Mouse (Mus musculus) lung, adult 2 months (tissue): ENCODE data around the gene Tnn. TPM values are rescaled to one million over a fixed set of nuclear protein-coding genes. Genes with fewer than 3 reads are reported as not detected.
A peak's percentile ranks its signal among the peaks of the same experiment; 100 is the strongest.

Experiments
- DNase-seq: peaks from one replicate; pipeline ENCODE4 v3.0.0; 2022
- H3K4me1 ChIP-seq: fragments of 200-500 bp; 2 replicates; pipeline ENCODE4 v1.6.1; 2011; ENCODE audit warnings: low read length; ENCODE audit not compliant: control insufficient read depth, insufficient read depth
- H3K4me3 ChIP-seq: fragments of 200-500 bp; replicated peaks from 2 replicates; pipeline ENCODE3; 2011; ENCODE audit warnings: low read depth, mild to moderate bottlenecking, control low read depth, low read length; ENCODE audit errors: extremely low read depth
- CTCF ChIP-seq: fragments of 200-500 bp; IDR thresholded peaks from 2 replicates; pipeline ENCODE4 v1.5.1; 2011; ENCODE audit warnings: mild to moderate bottlenecking, low read length, control low read depth; ENCODE audit not compliant: insufficient read depth
- POLR2A ChIP-seq: fragments of 200-500 bp; IDR thresholded peaks from 2 replicates; pipeline ENCODE4 v1.6.1; 2011; ENCODE audit warnings: low read depth, mild to moderate bottlenecking, control low read depth, low read length, borderline replicate concordance; ENCODE audit errors: extremely low read depth
- WGBS: fragments of 180-500 bp; shearing (Covaris S2); methylation state at CpG from one replicate; pipeline ENCODE4 v1.1.7; 2018; 5-methylcytosine and 5-hydroxymethylcytosine counted together
- polyA plus RNA-seq: library from polyadenylated mRNA; depleted of rRNA; stranded (reverse); fragments of >200 nt; gene quantifications from 2 replicates; pipeline ENCODE4 v1.2.3, GENCODE M21; 2012; rRNA removed

Gene Tnn
- 0.63 and 6.0 TPM in 2 replicates for polyA plus RNA-seq

DNA sequence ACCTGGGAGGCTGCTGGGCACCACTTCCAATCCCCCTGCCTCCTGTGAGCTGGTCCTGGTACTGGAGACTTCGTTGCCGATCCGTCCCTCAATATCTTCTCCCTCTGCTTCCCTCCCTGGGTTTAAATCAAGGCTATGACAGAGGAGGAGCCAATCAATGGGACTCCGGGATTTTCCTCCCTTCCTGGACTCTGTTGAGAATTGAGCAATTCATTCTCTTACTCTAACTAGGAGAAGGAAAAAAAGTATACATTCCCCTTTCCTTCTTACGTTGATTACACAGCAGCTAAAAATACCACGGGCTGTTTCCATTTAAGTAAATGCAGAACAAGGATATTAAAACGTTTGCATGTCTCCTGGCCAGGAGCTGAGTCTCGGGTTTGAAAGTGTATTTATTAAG lies at the start of gene Tnn:
Gene Tnn, minus strand, starts transcription at position 101 of the 400 bp plus-strand sequence.
- 33% methylated on average over 8 of the region's 8 CpGs for WGBS
- Histone ChIP-seq H3K4me1 (no peaks in the 10 kb centered on the region), H3K4me3 (no peak within 1 kb of the TSS)
- TF ChIP-seq CTCF (no peak), POLR2A (no peak)
- DNase-seq = no peak

DNA sequence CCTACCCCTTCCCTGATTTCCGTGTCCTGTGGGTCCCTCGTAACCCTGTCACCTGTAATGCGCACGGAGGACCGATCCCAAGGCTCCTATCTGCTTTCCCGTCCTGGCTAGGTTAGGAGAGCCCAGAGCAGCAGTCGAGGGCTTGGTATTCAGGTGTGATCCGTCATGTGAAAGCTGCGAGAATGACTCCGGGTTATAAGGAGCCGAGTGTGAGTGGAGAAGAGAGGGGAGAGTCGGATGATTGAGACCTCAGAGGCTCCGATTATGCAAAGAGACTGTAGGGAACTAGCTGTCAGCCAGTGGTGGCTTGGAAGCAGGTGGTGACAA lies 41.9 kb upstream of the Tnn start:
- no peak for DNase-seq
- TF ChIP-seq CTCF = no peak
- TF ChIP-seq POLR2A = no peak
- peak overlapping the region; percentile 82 for H3K4me3 ChIP-seq
- no peaks in the 10 kb centered on the region; the same call in 1 of the 2 replicates for H3K4me1 ChIP-seq
- under 1% methylated on average over 13 of the region's 13 CpGs for WGBS

- peak; percentile 74; the same call in 1 of the 2 replicates for TF ChIP-seq POLR2A
- TF ChIP-seq CTCF = peak; percentile 76
- WGBS = 6% methylated on average over 31 of the region's 31 CpGs
- H3K4me1 ChIP-seq = no peaks in the 10 kb centered on the region; the same call in 1 of the 2 replicates
- H3K4me3 ChIP-seq = peak within 1 kb of the TSS; percentile 82
- peak; percentile 98 for DNase-seq
Measured at GRCm38 (mm10) chr1:160194529-160195336, 41.4 kb upstream of the Tnn start, which contains the start of gene Mrps14. Gene Mrps14, plus strand, starts transcription at chr1:160195215.

DNA sequence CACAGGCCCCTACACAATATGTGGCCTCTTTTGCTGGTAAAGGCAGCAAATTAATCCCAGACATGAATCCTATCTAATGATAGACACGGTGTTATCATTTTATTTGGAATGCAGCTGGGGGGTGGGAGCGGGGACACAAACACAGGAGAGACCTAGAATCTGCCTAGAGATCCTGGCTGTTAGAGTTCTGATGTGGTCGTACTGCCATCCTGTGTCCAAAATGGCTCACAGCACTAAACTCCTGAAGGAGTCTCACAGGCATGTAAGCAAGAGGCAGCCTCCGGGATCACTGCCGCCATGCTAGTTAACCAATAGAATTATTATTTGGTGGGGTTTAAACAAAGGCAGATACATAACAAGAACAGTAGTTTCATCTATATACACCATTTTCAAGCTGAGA lies 31.1 kb upstream of the Tnn start:
- TF ChIP-seq CTCF (peak; percentile 53), POLR2A (no peak)
- 12% methylated on average over 5 of the region's 5 CpGs for WGBS
- Histone ChIP-seq H3K4me1 (peaks cover 2% of the 10 kb centered on the region; the same call in 1 of the 2 replicates), H3K4me3 (no peak overlapping the region)
- DNase-seq = no peak

DNA sequence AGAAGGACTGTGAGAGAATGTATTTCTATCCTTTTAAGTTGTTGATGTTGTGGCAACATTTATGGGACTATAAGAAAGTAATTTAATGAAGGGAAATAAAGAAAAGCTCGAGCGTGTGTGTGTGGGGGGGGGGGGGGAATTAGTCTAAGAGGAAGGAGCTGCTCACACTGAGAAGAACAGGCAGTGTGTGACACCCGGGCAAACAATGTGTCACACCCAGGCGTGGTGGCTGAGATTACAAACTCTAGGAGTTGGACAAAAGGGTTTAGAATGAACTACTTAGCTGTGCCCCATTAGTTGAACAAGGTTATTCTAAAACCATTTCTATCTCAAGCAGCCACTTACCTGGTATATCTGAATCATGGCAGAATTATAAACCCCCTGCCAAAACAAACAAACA lies 27.8 kb upstream of the Tnn start:
- WGBS = 55% methylated on average over 4 of the region's 4 CpGs
- Histone ChIP-seq H3K4me3 (no peak overlapping the region), H3K4me1 (peaks cover 8% of the 10 kb centered on the region)
- DNase-seq = no peak
- TF ChIP-seq POLR2A (no peak), CTCF (no peak)

GRCm38 (mm10) chr1:160176903-160177302 lies 23.5 kb upstream of the Tnn start:
- no peak overlapping the region for H3K4me3 ChIP-seq
- 81% methylated on average over 8 of the region's 8 CpGs for WGBS
- H3K4me1 ChIP-seq = peaks cover 8% of the 10 kb centered on the region
- TF ChIP-seq POLR2A = no peak
- no peak for TF ChIP-seq CTCF
- DNase-seq = no peak

DNA sequence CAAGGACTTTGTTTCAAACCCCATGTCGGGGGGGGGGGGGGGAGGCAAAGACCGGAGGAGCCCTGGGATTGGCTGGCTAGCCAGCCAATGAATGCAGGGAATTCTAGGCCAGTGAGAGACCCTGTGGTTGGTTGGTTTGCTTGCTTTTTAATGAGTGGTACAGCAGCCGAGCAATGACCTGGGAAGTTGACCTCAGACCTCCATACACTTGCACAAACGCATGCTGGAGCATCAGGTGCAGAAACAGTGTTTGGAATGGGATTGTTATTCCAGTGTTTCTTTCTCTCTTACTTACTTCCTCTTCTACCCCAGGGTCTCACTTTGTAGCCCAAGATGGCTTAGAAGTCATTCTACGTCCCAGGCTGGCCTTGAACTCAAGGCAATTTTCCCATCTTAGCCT lies 13.2 kb upstream of the Tnn start:
- no peaks in the 10 kb centered on the region for H3K4me1 ChIP-seq
- TF ChIP-seq CTCF (no peak), POLR2A (no peak)
- no peak overlapping the region for H3K4me3 ChIP-seq
- WGBS = 74% methylated on average over 4 of the region's 5 CpGs
- DNase-seq = no peak

DNA sequence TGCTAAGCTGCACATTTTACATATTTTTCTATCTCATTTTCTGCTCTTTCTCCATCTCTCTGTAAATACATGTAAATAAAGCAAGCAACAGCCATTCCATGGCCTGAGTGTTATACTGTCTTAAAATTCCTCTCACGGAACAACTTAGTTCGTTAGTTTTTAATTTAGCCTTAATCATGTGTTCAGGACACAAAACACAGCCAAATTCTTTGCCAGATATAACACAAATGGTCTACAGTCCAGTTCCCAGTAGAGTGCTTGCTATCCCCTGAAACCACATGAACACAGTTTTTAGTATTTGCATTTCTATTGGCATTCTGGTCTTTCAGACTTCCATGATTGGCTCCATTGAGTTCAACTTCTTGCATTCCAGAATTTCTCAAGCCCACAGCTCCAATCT lies 4.8 kb upstream of the Tnn start:
- TF ChIP-seq POLR2A (no peak), CTCF (no peak)
- no peaks in the 10 kb centered on the region for H3K4me1 ChIP-seq
- no peak for DNase-seq
- WGBS = 90% methylated on average over 2 of the region's 2 CpGs
- H3K4me3 ChIP-seq = no peak overlapping the region

DNA sequence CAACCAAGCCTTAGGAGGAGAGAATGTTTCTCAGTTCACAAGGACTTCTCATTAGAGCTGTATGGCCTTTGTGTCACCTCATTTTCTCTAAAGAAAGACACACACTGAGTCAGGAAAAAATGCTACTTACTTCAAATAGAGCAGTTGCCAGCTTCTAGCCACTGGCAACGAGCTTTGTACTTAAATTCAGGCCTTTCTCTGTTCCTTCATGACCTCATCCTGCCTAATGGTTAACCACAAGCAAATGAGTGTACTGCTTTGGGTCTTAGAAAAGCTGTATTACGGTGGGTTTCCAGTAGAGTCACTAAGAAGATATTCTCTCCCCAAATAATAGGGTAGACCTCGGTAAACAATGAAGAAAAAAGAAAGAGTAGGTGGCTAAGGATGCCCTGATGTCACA lies 2.7 kb downstream of the Tnn start:
- DNase-seq = no peak
- WGBS = 56% methylated on average over 3 of the region's 3 CpGs
- H3K4me1 ChIP-seq = no peaks in the 10 kb centered on the region
- H3K4me3 ChIP-seq = no peak overlapping the region
- TF ChIP-seq CTCF (no peak), POLR2A (no peak)

- no peak for DNase-seq
- no peak for TF ChIP-seq CTCF
Measured at GRCm38 (mm10) chr1:160149291-160149906, 4.0 kb downstream of the Tnn start.

More at GRCm38 (mm10) chr1:160149291-160149906, 4.0 kb downstream of the Tnn start:
- H3K4me3 ChIP-seq = no peak overlapping the region
- 57% methylated on average over 11 of the region's 11 CpGs for WGBS
- no peaks in the 10 kb centered on the region for H3K4me1 ChIP-seq
